Mouse (Mus musculus) forebrain, embryonic 16.5 days (tissue): ENCODE measurements around the gene Slc38a6. TPM values are rescaled to one million over a fixed set of nuclear protein-coding genes. Genes with fewer than 3 reads are reported as not detected.

Experiments
- ATAC-seq: fragments of 200-750 bp; cut with Nextera tagmentation; 2 replicates; pipeline ENCODE4 v1.8.0; 2017; ENCODE audit warnings: mild to moderate bottlenecking, moderate library complexity
- H3K27ac ChIP-seq: fragments of 300-500 bp; sonication (generic); 2 replicates; pipeline ENCODE4 v1.5.1; 2014; ENCODE audit warnings: low read length, control low read depth
- H3K27me3 ChIP-seq: fragments of 300-500 bp; sonication (generic); replicated peaks from 2 replicates; pipeline ENCODE4 v1.6.1; 2014; ENCODE audit warnings: low read length; ENCODE audit not compliant: control insufficient read depth, insufficient read depth
- H3K36me3 ChIP-seq: fragments of 300-500 bp; sonication (generic); 2 replicates; pipeline ENCODE4 v1.6.1; 2014; ENCODE audit not compliant: control insufficient read depth, insufficient read depth
- H3K4me1 ChIP-seq: fragments of 300-500 bp; sonication (generic); replicated peaks from 2 replicates; pipeline ENCODE4 v1.6.1; 2014; ENCODE audit warnings: low read length; ENCODE audit not compliant: control insufficient read depth, insufficient read depth
- H3K4me2 ChIP-seq: fragments of 300-500 bp; sonication (generic); 2 replicates; pipeline ENCODE4 v1.6.1; 2014; ENCODE audit warnings: mild to moderate bottlenecking, low read length, control low read depth
- H3K4me3 ChIP-seq: fragments of 300-500 bp; sonication (generic); replicated peaks from 2 replicates; pipeline ENCODE4 v1.5.1; 2014; ENCODE audit warnings: mild to moderate bottlenecking, low read length, control low read depth
- H3K9ac ChIP-seq: fragments of 300-500 bp; sonication (generic); replicated peaks from 2 replicates; pipeline ENCODE4 v1.6.1; 2014; ENCODE audit warnings: low read depth, low read length, control low read depth
- H3K9me3 ChIP-seq: fragments of 300-500 bp; sonication (generic); 2 replicates; pipeline ENCODE4 v1.6.1; 2016; ENCODE audit warnings: low read length; ENCODE audit not compliant: control insufficient read depth
- WGBS: fragments of 180-500 bp; shearing (Covaris S2); extraction: QIAGEN DNeasy Blood & Tissue Kit; methylation state at CpG from one replicate; pipeline ENCODE4 v1.1.7; 2014; 5-methylcytosine and 5-hydroxymethylcytosine counted together
- polyA plus RNA-seq: library from polyadenylated mRNA; unstranded; fragments of >200 nt; fragmentation: Nextera tagmentation; extraction: Ambion mirVana; gene quantifications from 2 replicates; pipeline ENCODE4 v1.2.1, GENCODE M21; 2015

Gene Slc38a6
- polyA plus RNA-seq, 1 experiment from 2014 or later: 9.6 TPM

- H3K27ac ChIP-seq: no peak overlapping the region
- no peak overlapping the region for H3K4me2 ChIP-seq
- no peak overlapping the region for H3K9ac ChIP-seq
- H3K4me3 ChIP-seq: no peak overlapping the region
- H3K36me3 ChIP-seq: no peaks in the 10 kb centered on the region
- ATAC-seq: no peak
- no peaks in the 10 kb centered on the region for H3K9me3 ChIP-seq
- no peaks in the 10 kb centered on the region for H3K27me3 ChIP-seq
- 89% methylated on average over 1 of the region's 1 CpGs for WGBS
- H3K4me1 ChIP-seq: no peaks in the 10 kb centered on the region
Observed at GRCm38 (mm10) chr12:73392507-73392906, 105.9 kb downstream of the Slc38a6 start.

GRCm38 (mm10) chr12:73393018-73393417 is 106.4 kb downstream of the Slc38a6 start:
- Histone ChIP-seq H3K36me3 (no peaks in the 10 kb centered on the region), H3K4me2 (no peak overlapping the region), H3K27me3 (no peaks in the 10 kb centered on the region), H3K4me3 (no peak overlapping the region), H3K9me3 (no peaks in the 10 kb centered on the region), H3K9ac (no peak overlapping the region), H3K4me1 (no peaks in the 10 kb centered on the region), H3K27ac (no peak overlapping the region)
- ATAC-seq: no peak

- 39% methylated on average over 6 of the region's 6 CpGs for WGBS
- no peak overlapping the region for H3K9ac ChIP-seq
- no peak for ATAC-seq
Observed at GRCm38 (mm10) chr12:73393881-73394291, 107.3 kb downstream of the Slc38a6 start.

GRCm38 (mm10) chr12:73394571-73394970 is 108.0 kb downstream of the Slc38a6 start:
- Histone ChIP-seq H3K9ac (no peak overlapping the region), H3K27ac (no peak overlapping the region), H3K4me1 (no peaks in the 10 kb centered on the region), H3K9me3 (no peaks in the 10 kb centered on the region), H3K4me2 (no peak overlapping the region), H3K27me3 (no peaks in the 10 kb centered on the region), H3K4me3 (no peak overlapping the region), H3K36me3 (no peaks in the 10 kb centered on the region)
- WGBS: 84% methylated on average over 5 of the region's 5 CpGs
- no peak for ATAC-seq

More at GRCm38 (mm10) chr12:73393881-73394291, 107.3 kb downstream of the Slc38a6 start:
- H3K9me3 ChIP-seq: no peaks in the 10 kb centered on the region
- H3K27me3 ChIP-seq: no peaks in the 10 kb centered on the region
- H3K4me2 ChIP-seq: no peak overlapping the region
- no peaks in the 10 kb centered on the region for H3K36me3 ChIP-seq
- H3K4me1 ChIP-seq: no peaks in the 10 kb centered on the region
- H3K27ac ChIP-seq: no peak overlapping the region
- H3K4me3 ChIP-seq: no peak overlapping the region

GRCm38 (mm10) chr12:73399426-73399825 is 112.8 kb downstream of the Slc38a6 start:
- Histone ChIP-seq H3K36me3 (no peaks in the 10 kb centered on the region), H3K9me3 (no peaks in the 10 kb centered on the region)
- WGBS: 46% methylated on average over 4 of the region's 4 CpGs

GRCm38 (mm10) chr12:73400481-73401025 is 114.0 kb downstream of the Slc38a6 start:
- Histone ChIP-seq H3K36me3 (no peaks in the 10 kb centered on the region), H3K9me3 (no peaks in the 10 kb centered on the region), H3K27me3 (no peaks in the 10 kb centered on the region), H3K4me2 (no peak overlapping the region), H3K4me3 (no peak overlapping the region), H3K9ac (no peak overlapping the region), H3K4me1 (no peaks in the 10 kb centered on the region), H3K27ac (no peak overlapping the region)
- 84% methylated on average over 4 of the region's 4 CpGs for WGBS
- ATAC-seq: no peak

More at GRCm38 (mm10) chr12:73399426-73399825, 112.8 kb downstream of the Slc38a6 start:
- no peak for ATAC-seq
- Histone ChIP-seq H3K4me2 (no peak overlapping the region), H3K4me1 (no peaks in the 10 kb centered on the region), H3K27me3 (no peaks in the 10 kb centered on the region), H3K9ac (no peak overlapping the region), H3K4me3 (no peak overlapping the region), H3K27ac (no peak overlapping the region)

GRCm38 (mm10) chr12:73401520-73402130 is 115.0 kb downstream of the Slc38a6 start:
- no peak overlapping the region for H3K4me3 ChIP-seq
- H3K9ac ChIP-seq: no peak overlapping the region
- ATAC-seq: no peak
- 84% methylated on average over 3 of the region's 3 CpGs for WGBS
- H3K4me1 ChIP-seq: no peaks in the 10 kb centered on the region
- H3K27ac ChIP-seq: no peak overlapping the region
- no peaks in the 10 kb centered on the region for H3K9me3 ChIP-seq
- no peak overlapping the region for H3K4me2 ChIP-seq
- no peaks in the 10 kb centered on the region for H3K27me3 ChIP-seq
- no peaks in the 10 kb centered on the region for H3K36me3 ChIP-seq

GRCm38 (mm10) chr12:73402137-73402712 is 115.6 kb downstream of the Slc38a6 start:
- no peak for ATAC-seq
- WGBS: 70% methylated on average over 5 of the region's 5 CpGs
- no peak overlapping the region for H3K9ac ChIP-seq
- no peaks in the 10 kb centered on the region for H3K4me1 ChIP-seq
- H3K9me3 ChIP-seq: no peaks in the 10 kb centered on the region
- H3K4me2 ChIP-seq: no peak overlapping the region
- no peak overlapping the region for H3K4me3 ChIP-seq
- H3K27ac ChIP-seq: no peak overlapping the region
- no peaks in the 10 kb centered on the region for H3K27me3 ChIP-seq
- no peaks in the 10 kb centered on the region for H3K36me3 ChIP-seq

GRCm38 (mm10) chr12:73402851-73403665 is 116.5 kb downstream of the Slc38a6 start:
- Histone ChIP-seq H3K4me1 (no peaks in the 10 kb centered on the region), H3K4me3 (no peak overlapping the region), H3K27me3 (no peaks in the 10 kb centered on the region), H3K9me3 (no peaks in the 10 kb centered on the region), H3K9ac (no peak overlapping the region), H3K4me2 (no peak overlapping the region), H3K36me3 (no peaks in the 10 kb centered on the region), H3K27ac (no peak overlapping the region)
- WGBS: 89% methylated on average over 11 of the region's 11 CpGs
- no peak for ATAC-seq
